Mouse (Mus musculus): ENCODE results near the gene Ces4a. TPM values are rescaled to one million over a fixed set of nuclear protein-coding genes. Genes with fewer than 3 reads are reported as not detected.

Gene Ces4a
- total and polyA plus RNA-seq, 3 experiments: not detected

DNA sequence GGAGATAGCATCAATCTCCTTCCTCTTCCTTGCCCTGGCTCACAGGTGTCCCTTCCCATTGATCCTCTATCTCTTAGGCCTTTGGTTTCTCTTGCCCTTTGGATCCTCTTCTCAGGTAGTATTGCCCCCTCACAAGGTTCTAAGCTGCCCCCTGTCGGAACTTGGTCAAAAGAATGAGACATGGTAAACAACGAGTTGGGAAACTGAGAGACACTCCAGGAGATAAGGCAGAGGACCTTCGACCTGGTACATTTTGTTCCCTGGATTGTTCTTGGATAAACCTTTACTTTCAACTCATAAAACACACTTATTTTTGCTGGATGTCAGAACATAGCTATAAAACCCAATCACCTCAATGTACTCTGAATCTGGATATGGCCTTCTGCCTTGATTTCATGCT is 27.4 kb upstream of the Ces4a start:
- H3K27ac ChIP-seq: no peak overlapping the region
- H3K79me2 ChIP-seq (replicated peaks; ENCODE audit: control insufficient read depth, insufficient read depth, low read length): no peaks in the 10 kb centered on the region
- H3K36me3 ChIP-seq (ENCODE audit: control insufficient read depth, insufficient read depth, low read length): no peaks in the 10 kb centered on the region
- no peak overlapping the region for H3K9ac ChIP-seq (ENCODE audit: low read depth, low read length)
- intact Hi-C loops (cut with DNase I): no loop called here
- no peaks in the 10 kb centered on the region for H3K4me1 ChIP-seq (ENCODE audit: control insufficient read depth, insufficient read depth, low read length)
- no peaks in the 10 kb centered on the region for H3K27me3 ChIP-seq (ENCODE audit: control insufficient read depth, insufficient read depth, low read length)
- WGBS: 75% methylated on average over 3 of the region's 3 CpGs
- H3K4me3 ChIP-seq: no peak overlapping the region
- DNase-seq: no peak
- TF ChIP-seq POLR2A (IDR thresholded peaks at IDR 0.05; ENCODE audit: insufficient read depth, low read depth, low read length) (no peak), EP300 (IDR thresholded peaks at IDR 0.05; ENCODE audit: insufficient read depth, low read depth, low read length) (no peak), CTCF (IDR thresholded peaks at IDR 0.05) (no peak)

GRCm38 (mm10) chr8:105129864-105130263 is 1.7 kb upstream of the Ces4a start:
- Histone ChIP-seq H3K4me3 (no peak overlapping the region), H3K36me3 (ENCODE audit: control insufficient read depth, insufficient read depth, low read length) (no peaks in the 10 kb centered on the region), H3K9ac (ENCODE audit: low read depth, low read length) (no peak overlapping the region), H3K27ac (no peak overlapping the region), H3K27me3 (ENCODE audit: control insufficient read depth, insufficient read depth, low read length) (no peaks in the 10 kb centered on the region), H3K4me1 (ENCODE audit: control insufficient read depth, insufficient read depth, low read length) (no peaks in the 10 kb centered on the region), H3K79me2 (replicated peaks; ENCODE audit: control insufficient read depth, insufficient read depth, low read length) (no peaks in the 10 kb centered on the region)
- intact Hi-C loops (cut with DNase I): no loop called here
- no peak for TF ChIP-seq POLR2A (IDR thresholded peaks at IDR 0.05; ENCODE audit: insufficient read depth, low read depth, low read length)
- TF ChIP-seq EP300 (IDR thresholded peaks at IDR 0.05; ENCODE audit: insufficient read depth, low read depth, low read length): no peak
- no peak for TF ChIP-seq CTCF (IDR thresholded peaks at IDR 0.05)
- WGBS: 63% methylated on average over 9 of the region's 9 CpGs
- no peak for DNase-seq

- 9% methylated on average over 4 of the region's 4 CpGs for whole genome bisulfite sequencing
- intact Hi-C loops (cut with DNase I): loop anchor here (1.0 to 2.0 kb wide), 2 partner anchors 32 to 80 kb away; partner anchors contain the start of gene Cbfb
- Histone ChIP-seq H3K27me3 (ENCODE audit: control insufficient read depth, insufficient read depth, low read length) (no peaks in the 10 kb centered on the region), H3K9ac (ENCODE audit: low read depth, low read length) (no peak overlapping the region), H3K36me3 (ENCODE audit: control insufficient read depth, insufficient read depth, low read length) (no peaks in the 10 kb centered on the region), H3K79me2 (replicated peaks; ENCODE audit: control insufficient read depth, insufficient read depth, low read length) (no peaks in the 10 kb centered on the region), H3K4me1 (ENCODE audit: control insufficient read depth, insufficient read depth, low read length) (no peaks in the 10 kb centered on the region), H3K27ac (no peak overlapping the region), H3K4me3 (no peak overlapping the region)
- TF ChIP-seq EP300 (IDR thresholded peaks at IDR 0.05; ENCODE audit: insufficient read depth, low read depth, low read length): peak; percentile 53; the same call in 1 of the 2 replicates
- peak; percentile 95 for TF ChIP-seq CTCF (IDR thresholded peaks at IDR 0.05)
- no peak for TF ChIP-seq POLR2A (IDR thresholded peaks at IDR 0.05; ENCODE audit: insufficient read depth, low read depth, low read length)
- peak; percentile 65 to 83 for DNase-seq
These were observed 6.8 kb downstream of the Ces4a start for GRCm38 (mm10) chr8:105138423-105138822.

DNA sequence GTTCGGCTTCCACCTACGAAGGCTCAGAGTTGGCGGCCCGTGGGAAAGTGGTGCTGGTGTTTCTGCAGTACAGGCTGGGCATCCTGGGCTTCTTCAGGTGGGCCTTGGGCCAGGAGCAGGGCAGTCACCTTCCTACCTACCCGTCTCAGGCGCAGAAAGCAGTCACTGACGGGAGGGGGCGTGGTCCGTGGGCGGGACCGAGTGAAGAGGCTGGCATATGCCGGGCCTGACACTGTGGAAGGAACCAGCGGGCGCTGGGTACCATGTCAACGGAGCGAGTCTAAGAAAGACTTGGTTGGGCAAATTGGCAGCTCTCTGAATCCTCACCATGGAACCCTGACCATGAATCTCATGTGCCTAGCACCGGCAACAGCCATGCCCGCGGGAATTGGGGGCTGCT is 10.8 kb downstream of the Ces4a start:
- Histone ChIP-seq H3K27ac (no peak overlapping the region), H3K4me1 (ENCODE audit: control insufficient read depth, insufficient read depth, low read length) (no peaks in the 10 kb centered on the region), H3K79me2 (replicated peaks; ENCODE audit: control insufficient read depth, insufficient read depth, low read length) (no peaks in the 10 kb centered on the region), H3K27me3 (ENCODE audit: control insufficient read depth, insufficient read depth, low read length) (no peaks in the 10 kb centered on the region), H3K36me3 (ENCODE audit: control insufficient read depth, insufficient read depth, low read length) (no peaks in the 10 kb centered on the region), H3K4me3 (no peak overlapping the region), H3K9ac (ENCODE audit: low read depth, low read length) (no peak overlapping the region)
- TF ChIP-seq POLR2A (IDR thresholded peaks at IDR 0.05; ENCODE audit: insufficient read depth, low read depth, low read length) (no peak), CTCF (IDR thresholded peaks at IDR 0.05) (no peak), EP300 (IDR thresholded peaks at IDR 0.05; ENCODE audit: insufficient read depth, low read depth, low read length) (no peak)
- 35% methylated on average over 19 of the region's 19 CpGs for WGBS
- intact Hi-C loops (cut with DNase I): no loop called here
- DNase-seq: no peak

DNA sequence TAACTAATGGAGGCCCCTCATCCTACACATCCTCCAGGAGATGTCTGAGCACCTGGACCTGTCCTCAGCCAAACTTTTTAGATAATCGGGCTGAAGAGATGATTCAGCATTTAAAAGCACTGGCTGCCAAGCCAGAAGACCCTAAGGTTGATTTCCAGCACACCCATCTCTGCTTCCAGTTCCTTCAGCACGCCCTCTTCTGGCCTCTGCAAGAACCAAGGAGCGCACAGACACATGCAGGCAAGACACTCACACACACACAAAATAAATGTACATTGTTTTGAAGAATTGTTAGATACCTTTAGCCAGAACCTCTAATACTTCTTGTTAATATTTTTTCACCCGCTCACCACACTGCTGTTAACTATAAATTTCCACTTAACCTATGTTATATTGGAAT is 20.1 kb downstream of the Ces4a start:
- no peak overlapping the region for H3K4me3 ChIP-seq
- no peak for DNase-seq
- H3K27me3 ChIP-seq (ENCODE audit: control insufficient read depth, insufficient read depth, low read length): no peaks in the 10 kb centered on the region
- WGBS: 66% methylated on average over 4 of the region's 4 CpGs
- H3K79me2 ChIP-seq (replicated peaks; ENCODE audit: control insufficient read depth, insufficient read depth, low read length): no peaks in the 10 kb centered on the region
- TF ChIP-seq EP300 (IDR thresholded peaks at IDR 0.05; ENCODE audit: insufficient read depth, low read depth, low read length): no peak
- TF ChIP-seq CTCF (IDR thresholded peaks at IDR 0.05): no peak
- no peak for TF ChIP-seq POLR2A (IDR thresholded peaks at IDR 0.05; ENCODE audit: insufficient read depth, low read depth, low read length)
- H3K9ac ChIP-seq (ENCODE audit: low read depth, low read length): no peak overlapping the region
- no peaks in the 10 kb centered on the region for H3K36me3 ChIP-seq (ENCODE audit: control insufficient read depth, insufficient read depth, low read length)
- no peak overlapping the region for H3K27ac ChIP-seq
- intact Hi-C loops (cut with DNase I): no loop called here
- H3K4me1 ChIP-seq (ENCODE audit: control insufficient read depth, insufficient read depth, low read length): peaks cover 3% of the 10 kb centered on the region

- intact Hi-C loops (cut with DNase I): no loop called here
- DNase-seq: peak; percentile 70 to 75
- 6% methylated on average over 27 of the region's 27 CpGs for WGBS
- Histone ChIP-seq H3K9ac (ENCODE audit: low read depth, low read length) (peak overlapping the region; percentile 55), H3K4me1 (ENCODE audit: control insufficient read depth, insufficient read depth, low read length) (peaks cover 3% of the 10 kb centered on the region), H3K27me3 (ENCODE audit: control insufficient read depth, insufficient read depth, low read length) (no peaks in the 10 kb centered on the region), H3K79me2 (replicated peaks; ENCODE audit: control insufficient read depth, insufficient read depth, low read length) (no peaks in the 10 kb centered on the region), H3K27ac (no peak overlapping the region), H3K4me3 (peak overlapping the region; percentile 38), H3K36me3 (ENCODE audit: control insufficient read depth, insufficient read depth, low read length) (no peaks in the 10 kb centered on the region)
- TF ChIP-seq CTCF (IDR thresholded peaks at IDR 0.05): no peak
- TF ChIP-seq EP300 (IDR thresholded peaks at IDR 0.05; ENCODE audit: insufficient read depth, low read depth, low read length): no peak
- no peak for TF ChIP-seq POLR2A (IDR thresholded peaks at IDR 0.05; ENCODE audit: insufficient read depth, low read depth, low read length)
These were observed 21.2 kb downstream of the Ces4a start for GRCm38 (mm10) chr8:105152623-105153398.

All from heart, adult 2 months (tissue).